Mouse (Mus musculus) CH12.LX (cell line): Measurements from ENCODE around the gene Acot4.

Source experiments
- CTCF ChIP-seq, 2 experiments: IDR thresholded peaks in 1 of 2; conservative IDR thresholded peaks in 1 of 2; 2 replicates each; pipeline ENCODE4 v1.5.1; 2011 to 2012; ENCODE audit warnings: low read depth in 2 of 2, low read length in 2 of 2, improper control_type of control experiment in 1 of 2, inconsistent platforms in 1 of 2, mild to moderate bottlenecking in 1 of 2, moderate library complexity in 1 of 2
- KAT2A ChIP-seq: IDR thresholded peaks from 2 replicates; pipeline ENCODE4 v1.6.1; 2012; ENCODE audit warnings: low read length, improper control_type of control experiment, inconsistent platforms; ENCODE audit not compliant: insufficient replicate concordance
- UBTF ChIP-seq: IDR thresholded peaks from 2 replicates; pipeline ENCODE4 v1.6.1; 2012; ENCODE audit warnings: low read depth, mild to moderate bottlenecking, inconsistent platforms, low read length, improper control_type of control experiment, moderate library complexity
- USF1 ChIP-seq: IDR thresholded peaks from 2 replicates; pipeline ENCODE4 v1.6.1; 2014; ENCODE audit warnings: low read depth, mild to moderate bottlenecking, inconsistent platforms, low read length, improper control_type of control experiment

GRCm38 (mm10) chr12:83997221-83997620 is 41.0 kb upstream of the Acot4 start:
- TF ChIP-seq USF1 (no peak), UBTF (no peak), CTCF (conservative IDR thresholded peaks at IDR 0.05 in 1 of 2, IDR thresholded peaks at IDR 0.05 in 1 of 2; ENCODE audit: low read depth in 2 of 2, low read length in 2 of 2) (no peak), KAT2A (no peak)
